In genomic region chr19:54045412-54045811, GRCm38 (mm10) we compare ENCODE assay signal across 9 mouse cellular contexts. TPM values are rescaled to one million over a fixed set of nuclear protein-coding genes. Genes with fewer than 3 reads are reported as not detected.
DNase-seq lines count a peak whose midpoint lies in the region; ATAC-seq lines count a peak whose summit lies in the region.
"Had no signal": no experiment of that assay in that cellular context is flagged by ENCODE, and none has a peak within 500 bp of the region (broad histone marks: within the 10 kb centered on the region; RNA-seq: fewer than 3 reads in every experiment).

No protein-coding gene starts in this region.

- WGBS in forebrain, embryonic 16.5 days = under 1% methylated on average over 28 of the region's 29 CpGs
- 1% methylated on average over 29 of the region's 29 CpGs for WGBS in limb, embryonic 15.5 days
- 1% methylated on average over 29 of the region's 29 CpGs for WGBS in stomach, embryonic 15.5 days

- no peak overlapping the region for H3K27ac ChIP-seq in forebrain, embryonic 16.5 days (ENCODE audit: low read length)
- no peak overlapping the region for H3K27ac ChIP-seq in limb, embryonic 15.5 days
- H3K27ac ChIP-seq in stomach, embryonic 15.5 days = 0 out of 2 replicates have a peak overlapping the region, but pooled peaks have one; percentile 8

- H3K36me3 ChIP-seq in forebrain, embryonic 16.5 days (ENCODE audit: control insufficient read depth, insufficient read depth) = no peaks in the 10 kb centered on the region
- H3K36me3 ChIP-seq in limb, embryonic 15.5 days = no peaks in the 10 kb centered on the region
- H3K36me3 ChIP-seq in stomach, embryonic 15.5 days = no peaks in the 10 kb centered on the region

- H3K4me2 ChIP-seq in forebrain, embryonic 16.5 days (ENCODE audit: low read length) = peak overlapping the region; percentile 95
- H3K4me2 ChIP-seq in limb, embryonic 15.5 days = peak overlapping the region; percentile 99
- peak overlapping the region; percentile 98 for H3K4me2 ChIP-seq in stomach, embryonic 15.5 days

- peak; percentile 16 for ATAC-seq in forebrain, embryonic 16.5 days
- no peak for ATAC-seq in limb, embryonic 15.5 days (ENCODE audit: insufficient number of reproducible peaks, low FRiP score, low TSS enrichment, low read depth)
- ATAC-seq in stomach, embryonic 15.5 days (ENCODE audit: insufficient read depth, low FRiP score, low read depth) = peak; percentile 1; the same call in 1 of the 2 replicates

- peaks cover 29% of the 10 kb centered on the region for H3K4me1 ChIP-seq in forebrain, embryonic 16.5 days (replicated peaks; ENCODE audit: control insufficient read depth, insufficient read depth, low read length)
- peaks cover 37% of the 10 kb centered on the region for H3K4me1 ChIP-seq in limb, embryonic 15.5 days
- H3K4me1 ChIP-seq in stomach, embryonic 15.5 days = peaks cover 35% of the 10 kb centered on the region

- H3K27me3 ChIP-seq in forebrain, embryonic 16.5 days (replicated peaks; ENCODE audit: control insufficient read depth, insufficient read depth, low read length) = peaks cover 33% of the 10 kb centered on the region
- H3K27me3 ChIP-seq in limb, embryonic 15.5 days = peaks cover 68% of the 10 kb centered on the region
- peaks cover 40% of the 10 kb centered on the region for H3K27me3 ChIP-seq in stomach, embryonic 15.5 days (replicated peaks)
- H3K27me3 ChIP-seq: CH12.LX had no signal

- DNase-seq in cerebellum, postnatal 10 days = peak; percentile 43 to 46
- no peak for DNase-seq in cerebellum, adult 9-11 months
- DNase-seq in retina, embryonic 14.5 days (ENCODE audit: low spot score) = peak; percentile 44
- no peak for DNase-seq in retina, postnatal 1 day
- DNase-seq in urinary bladder, postnatal 36 days (ENCODE audit: low spot score in 2 of 2) = no peak

- peak overlapping the region; percentile 62 for H3K4me3 ChIP-seq in forebrain, embryonic 16.5 days (replicated peaks; ENCODE audit: low read length)
- H3K4me3 ChIP-seq in limb, embryonic 15.5 days = peak overlapping the region; percentile 53
- peak overlapping the region; percentile 52 for H3K4me3 ChIP-seq in stomach, embryonic 15.5 days (replicated peaks)

- no peaks in the 10 kb centered on the region for H3K9me3 ChIP-seq in forebrain, embryonic 16.5 days (ENCODE audit: control insufficient read depth, low read length)
- no peaks in the 10 kb centered on the region for H3K9me3 ChIP-seq in limb, embryonic 15.5 days
- H3K9me3 ChIP-seq in stomach, embryonic 15.5 days = no peaks in the 10 kb centered on the region

- H3K9ac ChIP-seq in forebrain, embryonic 16.5 days (replicated peaks; ENCODE audit: low read depth, low read length) = peak overlapping the region; percentile 57
- peak overlapping the region; percentile 28 for H3K9ac ChIP-seq in limb, embryonic 15.5 days
- peak overlapping the region; percentile 20; the same call in 1 of the 2 replicates for H3K9ac ChIP-seq in stomach, embryonic 15.5 days

RNA-seq across cellular contexts. Expression of gene Adra2a, which starts 1.5 kb away (rescaled TPM):
- polyA plus RNA-seq in forebrain, embryonic 16.5 days (2015; fragmentation: Nextera tagmentation; extraction: Ambion mirVana) = 1.1 and 1.5 TPM in 2 replicates
- polyA plus RNA-seq in limb, embryonic 15.5 days (2015; fragmentation: Nextera tagmentation; extraction: Ambion mirVana) = 0.48 and 0.77 TPM in 2 replicates
- polyA plus RNA-seq in stomach, embryonic 15.5 days (2015; fragmentation: Nextera tagmentation; extraction: Ambion mirVana) = 0.58 and 0.93 TPM in 2 replicates

Comparison
In these comparisons a context has a peak if more than half of its experiments do, and no peak if none do; other contexts are left out.
1. DNase-seq: peak in cerebellum, postnatal 10 days (2 of 2) and retina, embryonic 14.5 days (single experiment); none in cerebellum, adult 9-11 months (single experiment), retina, postnatal 1 day (single experiment) and urinary bladder, postnatal 36 days (0 of 2).
2. Peak in every context shown above with its lines, with median percentiles within 50 percentile points of each other: H3K4me2 ChIP-seq, H3K4me3 ChIP-seq and H3K9ac ChIP-seq.